Mouse (Mus musculus) frontal cortex, postnatal 10 days (tissue): Measurements from ENCODE around the gene Ccdc12.

ENCODE experiments used
- DNase-seq, 2 experiments: peaks; one replicate each; pipeline ENCODE4 v3.0.0; 2022; ENCODE audit warnings: low spot score in 2 of 2, mixed read lengths in 1 of 2

The Ccdc12 gene

GRCm38 (mm10) chr9:110645219-110645618 is 11.1 kb upstream of the Ccdc12 start:
- DNase-seq: no peak

GRCm38 (mm10) chr9:110649775-110650174 is 6.5 kb upstream of the Ccdc12 start:
- no peak for DNase-seq

- no peak for DNase-seq
Measured at GRCm38 (mm10) chr9:110651931-110652722, 4.2 kb upstream of the Ccdc12 start.

GRCm38 (mm10) chr9:110652963-110653654 is 3.2 kb upstream of the Ccdc12 start:
- DNase-seq: no peak

- DNase-seq: peak; percentile 78 to 83
Measured at GRCm38 (mm10) chr9:110653655-110654461, 2.4 kb upstream of the Ccdc12 start, which contains the start of gene Nbeal2. Nbeal2 (minus strand) TSS chr9:110654161.

GRCm38 (mm10) chr9:110654726-110655650 is 1.3 kb upstream of the Ccdc12 start:
- DNase-seq: no peak

- DNase-seq: no peak
Measured at GRCm38 (mm10) chr9:110655651-110656007, 674 bp upstream of the Ccdc12 start.

- DNase-seq: no peak
Measured at GRCm38 (mm10) chr9:110657474-110658078, 1.3 kb downstream of the Ccdc12 start.

GRCm38 (mm10) chr9:110659521-110659920 is 3.2 kb downstream of the Ccdc12 start:
- no peak for DNase-seq

- no peak for DNase-seq
Measured at GRCm38 (mm10) chr9:110660208-110660607, 3.9 kb downstream of the Ccdc12 start.

- no peak for DNase-seq
Measured at GRCm38 (mm10) chr9:110660856-110661612, 4.7 kb downstream of the Ccdc12 start.

- DNase-seq: no peak
Measured at GRCm38 (mm10) chr9:110662844-110663243, 6.5 kb downstream of the Ccdc12 start.

GRCm38 (mm10) chr9:110665912-110666311 is 9.6 kb downstream of the Ccdc12 start:
- no peak for DNase-seq

- no peak for DNase-seq
Measured at GRCm38 (mm10) chr9:110666374-110666773, 10.1 kb downstream of the Ccdc12 start.

GRCm38 (mm10) chr9:110667219-110667836 is 11.0 kb downstream of the Ccdc12 start:
- no peak for DNase-seq

- DNase-seq: no peak
Measured at GRCm38 (mm10) chr9:110668601-110669293, 12.4 kb downstream of the Ccdc12 start.

GRCm38 (mm10) chr9:110669785-110670184 is 13.5 kb downstream of the Ccdc12 start:
- no peak for DNase-seq

- no peak for DNase-seq
Measured at GRCm38 (mm10) chr9:110672462-110673106, 16.3 kb downstream of the Ccdc12 start.
